Mouse (Mus musculus): ENCODE results near the gene Dbil5. TPM values are rescaled to one million over a fixed set of nuclear protein-coding genes. Genes with fewer than 3 reads are reported as not detected.

Gene Dbil5
- polyA plus RNA-seq, 1 experiment from 2014 or later, result 0.43 TPM

- no peak for ATAC-seq (ENCODE audit: low read depth)
Observed at GRCm38 (mm10) chr11:76239750-76240149, 22.3 kb downstream of the Dbil5 start.

GRCm38 (mm10) chr11:76242901-76243810 lies 25.7 kb downstream of the Dbil5 start, which contains the start of the genes Mrm3 and Glod4:
Mrm3 (plus strand) TSS chr11:76243715.
Glod4 (minus strand) TSS chr11:76243725.
- Histone ChIP-seq H3K27me3 (no peaks in the 10 kb centered on the region), H3K4me1 (replicated peaks) (peaks cover 30% of the 10 kb centered on the region), H3K27ac (peak within 1 kb of the TSS; percentile 36), H3K9ac (peak within 1 kb of the TSS; percentile 82), H3K9me3 (replicated peaks) (no peaks in the 10 kb centered on the region), H3K4me2 (peak within 1 kb of the TSS; percentile 79), H3K36me3 (peaks cover 25% of the 10 kb centered on the region), H3K4me3 (replicated peaks) (peak within 1 kb of the TSS; percentile 84)
- ATAC-seq (ENCODE audit: low read depth) (peak; percentile 87), DNase-seq (peak; percentile 85)
- under 1% methylated on average over 61 of the region's 61 CpGs for WGBS (ENCODE audit: insufficient replicate concordance)

More at GRCm38 (mm10) chr11:76239750-76240149, 22.3 kb downstream of the Dbil5 start:
- no peak overlapping the region for H3K9ac ChIP-seq
- peaks cover 22% of the 10 kb centered on the region for H3K4me1 ChIP-seq (replicated peaks)
- 82% methylated on average over 2 of the region's 2 CpGs for WGBS (ENCODE audit: insufficient replicate concordance)
- no peak overlapping the region for H3K4me3 ChIP-seq (replicated peaks)
- H3K27ac ChIP-seq, result no peak overlapping the region
- H3K4me2 ChIP-seq, result no peak overlapping the region
- DNase-seq, result no peak
- H3K27me3 ChIP-seq, result no peaks in the 10 kb centered on the region
- peaks cover 32% of the 10 kb centered on the region for H3K36me3 ChIP-seq
- no peaks in the 10 kb centered on the region for H3K9me3 ChIP-seq (replicated peaks)

- no peak; the same call in 1 of the 2 replicates for ATAC-seq (ENCODE audit: low read depth)
Observed at GRCm38 (mm10) chr11:76243811-76244546, 26.6 kb downstream of the Dbil5 start.

GRCm38 (mm10) chr11:76246439-76246838 lies 29.0 kb downstream of the Dbil5 start:
- H3K36me3 ChIP-seq, result peaks cover 47% of the 10 kb centered on the region
- H3K4me1 ChIP-seq (replicated peaks), result peaks cover 30% of the 10 kb centered on the region
- ATAC-seq (ENCODE audit: low read depth), result no peak
- H3K9me3 ChIP-seq (replicated peaks), result no peaks in the 10 kb centered on the region
- no peak overlapping the region for H3K9ac ChIP-seq
- H3K4me2 ChIP-seq, result no peak overlapping the region
- no peak for DNase-seq
- no peak overlapping the region for H3K27ac ChIP-seq
- H3K4me3 ChIP-seq (replicated peaks), result no peak overlapping the region
- no peaks in the 10 kb centered on the region for H3K27me3 ChIP-seq

More at GRCm38 (mm10) chr11:76243811-76244546, 26.6 kb downstream of the Dbil5 start:
- Histone ChIP-seq H3K27ac (no peak overlapping the region; the same call in 1 of the 2 replicates), H3K4me2 (peak overlapping the region; percentile 79), H3K4me3 (replicated peaks) (peak overlapping the region; percentile 84), H3K4me1 (replicated peaks) (peaks cover 30% of the 10 kb centered on the region), H3K27me3 (no peaks in the 10 kb centered on the region), H3K9me3 (replicated peaks) (no peaks in the 10 kb centered on the region), H3K9ac (peak overlapping the region; percentile 82), H3K36me3 (peaks cover 28% of the 10 kb centered on the region)
- 2% methylated on average over 34 of the region's 34 CpGs for WGBS (ENCODE audit: insufficient replicate concordance)
- DNase-seq, result no peak

DNA sequence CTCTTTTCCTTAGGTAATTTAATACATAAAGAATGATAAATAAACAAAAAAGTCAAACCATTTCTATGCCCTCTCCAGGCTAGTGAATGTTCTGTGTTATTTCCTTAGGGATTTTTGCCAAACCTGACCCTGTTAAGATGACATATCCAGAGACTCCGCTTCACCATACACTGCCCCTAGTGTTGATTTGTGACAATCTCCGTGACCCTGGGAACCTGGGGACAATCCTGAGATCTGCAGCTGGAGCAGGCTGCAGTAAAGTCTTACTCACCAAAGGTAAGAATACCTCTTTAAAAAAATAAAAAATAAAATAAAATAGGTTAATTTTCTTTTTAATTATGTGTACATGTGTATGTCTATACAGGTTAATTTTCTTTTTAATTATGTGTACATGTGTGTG lies 29.8 kb downstream of the Dbil5 start:
- WGBS (ENCODE audit: insufficient replicate concordance), result 66% methylated on average over 2 of the region's 2 CpGs
- Histone ChIP-seq H3K4me3 (replicated peaks) (no peak overlapping the region), H3K4me1 (replicated peaks) (peaks cover 27% of the 10 kb centered on the region), H3K9me3 (replicated peaks) (no peaks in the 10 kb centered on the region), H3K4me2 (no peak overlapping the region), H3K36me3 (peaks cover 50% of the 10 kb centered on the region), H3K27me3 (no peaks in the 10 kb centered on the region), H3K9ac (no peak overlapping the region), H3K27ac (no peak overlapping the region)
- no peak for DNase-seq
- no peak for ATAC-seq (ENCODE audit: low read depth)

GRCm38 (mm10) chr11:76252036-76252435 lies 34.6 kb downstream of the Dbil5 start:
- 0 out of 2 replicates have a peak, but pooled peaks cover 3% of the 10 kb centered on the region for H3K4me1 ChIP-seq (replicated peaks)
- 57% methylated on average over 3 of the region's 3 CpGs for WGBS (ENCODE audit: insufficient replicate concordance)
- no peaks in the 10 kb centered on the region for H3K9me3 ChIP-seq (replicated peaks)
- H3K4me3 ChIP-seq (replicated peaks), result no peak overlapping the region
- H3K27ac ChIP-seq, result no peak overlapping the region
- ATAC-seq (ENCODE audit: low read depth) (no peak), DNase-seq (no peak)
- no peaks in the 10 kb centered on the region for H3K27me3 ChIP-seq
- H3K9ac ChIP-seq, result no peak overlapping the region
- H3K4me2 ChIP-seq, result no peak overlapping the region
- H3K36me3 ChIP-seq, result peaks cover 43% of the 10 kb centered on the region

- WGBS (ENCODE audit: insufficient replicate concordance), result 58% methylated on average over 5 of the region's 5 CpGs
- ATAC-seq (ENCODE audit: low read depth) (peak; percentile 62), DNase-seq (peak; percentile 59)
- Histone ChIP-seq H3K27ac (no peak overlapping the region), H3K9me3 (replicated peaks) (no peaks in the 10 kb centered on the region), H3K9ac (no peak overlapping the region), H3K4me2 (no peak overlapping the region), H3K4me1 (replicated peaks) (0 out of 2 replicates have a peak, but pooled peaks cover 3% of the 10 kb centered on the region), H3K27me3 (no peaks in the 10 kb centered on the region), H3K36me3 (peaks cover 34% of the 10 kb centered on the region), H3K4me3 (replicated peaks) (no peak overlapping the region)
Observed at GRCm38 (mm10) chr11:76253145-76253917, 35.9 kb downstream of the Dbil5 start.

GRCm38 (mm10) chr11:76253918-76254264 lies 36.5 kb downstream of the Dbil5 start:
- H3K4me1 ChIP-seq (replicated peaks), result 0 out of 2 replicates have a peak, but pooled peaks cover 3% of the 10 kb centered on the region
- DNase-seq (no peak), ATAC-seq (ENCODE audit: low read depth) (no peak)
- no peak overlapping the region for H3K4me3 ChIP-seq (replicated peaks)
- no peak overlapping the region for H3K9ac ChIP-seq
- H3K9me3 ChIP-seq (replicated peaks), result no peaks in the 10 kb centered on the region
- no peak overlapping the region for H3K27ac ChIP-seq
- H3K27me3 ChIP-seq, result no peaks in the 10 kb centered on the region
- H3K36me3 ChIP-seq, result peaks cover 29% of the 10 kb centered on the region
- no peak overlapping the region for H3K4me2 ChIP-seq
- WGBS (ENCODE audit: insufficient replicate concordance), result 81% methylated on average over 4 of the region's 4 CpGs

DNA sequence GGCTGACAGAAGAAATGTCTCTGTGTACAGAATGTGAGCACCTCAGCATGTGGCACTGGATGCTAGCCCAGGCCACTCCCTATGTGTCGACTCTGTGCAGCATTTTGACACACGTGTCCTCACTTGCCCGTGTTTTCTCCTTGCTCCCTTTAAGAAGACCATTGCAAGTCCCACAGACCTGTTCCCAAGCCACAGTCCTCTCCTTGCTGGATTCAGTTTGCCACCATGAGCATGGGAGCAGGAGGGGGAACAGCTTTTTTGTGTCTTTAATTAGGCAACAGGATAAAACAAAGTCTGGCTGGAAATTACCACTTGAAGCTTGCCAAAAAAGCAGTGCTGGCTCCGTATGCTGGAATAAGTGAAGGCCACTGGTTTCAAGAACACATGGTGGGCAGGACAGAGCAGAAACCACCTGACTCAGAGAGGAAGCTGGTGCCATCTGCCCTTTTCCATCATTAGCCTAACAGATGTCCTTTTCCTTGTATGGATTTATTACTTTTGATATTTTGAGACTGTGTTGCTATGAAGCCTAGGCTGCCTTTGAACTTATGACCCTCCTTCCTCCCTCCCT lies 38.1 kb downstream of the Dbil5 start:
- DNase-seq (no peak), ATAC-seq (ENCODE audit: low read depth) (no peak)
- 0 out of 2 replicates have a peak, but pooled peaks cover 3% of the 10 kb centered on the region for H3K4me1 ChIP-seq (replicated peaks)
- no peak overlapping the region for H3K27ac ChIP-seq
- no peaks in the 10 kb centered on the region for H3K27me3 ChIP-seq
- no peak overlapping the region for H3K9ac ChIP-seq
- H3K4me2 ChIP-seq, result no peak overlapping the region
- no peak overlapping the region for H3K4me3 ChIP-seq (replicated peaks)
- 69% methylated on average over 4 of the region's 4 CpGs for WGBS (ENCODE audit: insufficient replicate concordance)
- peaks cover 13% of the 10 kb centered on the region for H3K36me3 ChIP-seq
- no peaks in the 10 kb centered on the region for H3K9me3 ChIP-seq (replicated peaks)

DNA sequence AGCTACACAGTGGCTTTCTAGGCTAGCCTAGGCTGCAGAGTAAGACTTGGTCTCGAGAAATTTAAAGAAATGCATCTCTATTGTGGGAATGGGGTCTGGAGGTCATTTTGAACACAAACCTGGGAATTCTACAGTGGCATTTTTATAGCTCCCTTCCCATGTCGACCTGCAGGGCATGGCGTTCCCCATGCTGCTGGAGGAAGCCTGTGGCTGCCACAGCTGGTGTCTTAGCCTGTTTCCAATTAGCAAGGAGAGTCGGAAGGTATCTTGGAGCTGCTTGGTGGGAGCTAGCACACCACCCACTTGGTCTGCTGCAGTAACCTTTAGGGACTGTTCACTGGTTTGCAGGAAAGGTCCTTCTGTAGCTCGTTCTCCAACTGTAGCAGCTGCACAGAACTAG lies 38.7 kb downstream of the Dbil5 start:
- no peak overlapping the region for H3K9ac ChIP-seq
- H3K27ac ChIP-seq, result no peak overlapping the region
- no peaks in the 10 kb centered on the region for H3K27me3 ChIP-seq
- no peaks in the 10 kb centered on the region for H3K9me3 ChIP-seq (replicated peaks)
- 46% methylated on average over 5 of the region's 5 CpGs for WGBS (ENCODE audit: insufficient replicate concordance)
- H3K36me3 ChIP-seq, result peaks cover 6% of the 10 kb centered on the region
- H3K4me1 ChIP-seq (replicated peaks), result peaks cover 7% of the 10 kb centered on the region; the same call in 1 of the 2 replicates
- DNase-seq (no peak), ATAC-seq (ENCODE audit: low read depth) (no peak)
- no peak overlapping the region for H3K4me2 ChIP-seq
- H3K4me3 ChIP-seq (replicated peaks), result no peak overlapping the region
